Mouse (Mus musculus) cerebellum, postnatal 36 days (tissue): Measurements from ENCODE around the gene Erich6b.

ENCODE experiments used
- DNase-seq, 2 experiments: peaks; one replicate each; pipeline ENCODE4 v3.0.0; 2021 to 2022; ENCODE audit warnings: mixed read lengths in 2 of 2

Erich6b gene

DNA sequence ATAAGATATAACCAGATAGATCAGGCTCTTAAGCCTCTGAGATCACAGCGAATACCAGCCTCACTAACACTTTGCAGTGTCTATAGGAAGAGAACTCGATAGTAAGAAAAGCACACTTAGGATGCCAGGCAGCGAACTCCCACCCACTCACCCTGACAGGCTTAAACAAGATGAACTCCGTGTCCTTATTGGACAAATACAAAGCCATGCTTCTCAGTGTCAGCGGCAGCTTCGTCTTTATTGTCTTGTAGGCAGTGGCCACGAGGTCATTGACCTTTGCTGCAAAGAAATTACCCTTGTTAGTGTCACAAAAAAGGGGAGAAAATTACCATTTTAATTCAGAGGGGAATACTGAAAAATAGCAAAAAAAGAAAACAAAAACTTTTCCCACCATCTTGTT, 65.7 kb downstream of the Erich6b start:
- no peak for DNase-seq

DNA sequence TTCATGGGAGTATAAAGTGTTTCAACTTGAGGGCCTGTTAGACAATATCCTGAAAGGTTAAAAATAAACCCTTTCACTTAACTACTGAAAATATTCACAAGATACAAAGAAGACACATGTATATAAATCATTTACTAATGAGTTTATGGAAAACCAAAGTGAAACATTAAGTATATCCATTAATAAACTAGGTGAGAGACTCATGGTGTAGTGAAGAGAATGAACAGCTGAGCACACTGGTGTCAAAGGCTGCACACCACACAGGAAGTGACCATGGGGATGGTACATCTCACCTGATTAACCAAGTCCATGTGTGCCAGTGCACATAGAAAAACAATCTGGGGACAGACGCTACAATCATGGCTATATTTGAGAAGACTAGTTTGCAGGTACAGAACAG, 66.9 kb downstream of the Erich6b start:
- DNase-seq, result no peak

DNA sequence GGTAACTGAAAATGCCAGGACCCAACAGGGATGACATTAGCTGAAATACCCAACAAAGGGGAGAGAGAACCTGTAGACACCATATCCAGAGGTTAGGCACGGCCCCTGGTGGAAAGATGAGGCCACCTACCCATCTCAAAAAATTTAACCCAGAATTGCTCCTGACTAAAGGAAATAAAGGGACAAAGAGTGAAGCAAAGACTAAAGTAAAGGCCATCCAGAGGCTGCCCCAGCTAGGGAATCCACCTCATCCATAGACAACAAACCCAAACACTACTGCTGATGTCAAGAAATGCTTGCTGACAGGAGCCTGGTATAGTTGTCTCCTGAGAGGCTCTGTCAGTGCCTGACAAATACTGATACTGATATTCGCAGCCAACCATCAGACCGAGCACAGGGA, 69.7 kb downstream of the Erich6b start:
- DNase-seq, result no peak

DNA sequence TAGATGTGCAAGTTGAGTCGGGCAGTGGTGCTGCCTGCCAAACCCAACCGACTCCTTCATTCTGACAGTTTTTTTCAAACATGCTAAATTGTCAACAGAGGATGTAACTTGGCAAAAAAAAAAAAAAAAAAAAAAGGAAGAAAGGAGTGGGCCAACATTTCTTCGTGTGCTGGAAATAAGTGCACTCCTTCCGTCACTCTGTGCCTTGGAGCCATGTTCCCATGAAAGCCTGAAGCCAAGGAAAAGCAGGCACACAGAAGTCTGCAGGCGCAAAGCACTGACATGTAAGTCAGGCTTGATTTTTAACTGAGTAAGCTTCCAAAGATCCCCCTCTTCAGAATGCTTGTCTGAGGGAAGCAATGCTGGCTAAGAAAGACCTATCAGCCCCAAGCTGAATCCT, 70.6 kb downstream of the Erich6b start:
- DNase-seq, result no peak

DNA sequence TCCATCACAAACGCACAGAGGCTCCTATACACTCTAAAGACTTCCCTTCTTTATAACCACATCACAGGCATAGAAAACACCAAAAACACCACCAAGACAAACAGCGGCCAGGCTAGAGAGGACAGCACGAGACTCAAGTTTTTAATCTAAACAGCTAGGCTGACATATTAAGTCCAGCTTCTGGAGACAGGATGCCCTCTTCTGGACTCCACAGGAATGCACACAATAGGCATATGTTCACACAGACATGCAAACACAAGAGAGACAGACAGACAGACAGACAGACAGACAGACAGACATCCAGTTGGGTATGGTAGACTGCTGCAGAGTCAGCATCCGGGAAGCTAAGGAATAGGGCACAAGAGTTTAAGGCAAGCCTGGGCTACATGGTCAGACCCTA, 71.6 kb downstream of the Erich6b start:
- no peak for DNase-seq

DNA sequence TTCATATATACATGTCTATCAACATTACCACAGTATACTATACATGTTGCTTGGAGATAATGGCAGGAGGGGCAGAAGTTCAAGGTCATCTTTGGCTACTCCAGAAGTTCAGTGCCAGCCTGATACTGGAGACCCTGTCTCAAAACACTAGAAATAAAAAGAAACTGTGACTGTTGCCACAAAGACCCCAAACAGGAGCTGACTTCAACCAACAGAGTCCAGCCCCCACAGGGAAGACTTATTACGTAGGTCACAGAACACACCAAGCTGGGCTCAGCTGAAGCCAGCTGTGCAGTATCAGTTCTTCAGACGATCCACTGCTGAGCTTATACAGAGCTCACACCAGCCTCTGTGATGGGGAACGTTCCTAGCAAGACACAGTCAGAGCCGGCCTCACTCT, 74.4 kb downstream of the Erich6b start:
- no peak for DNase-seq
